Mouse (Mus musculus): ENCODE results near the gene Ttc25. TPM values are rescaled to one million over a fixed set of nuclear protein-coding genes. Genes with fewer than 3 reads are reported as not detected.
A peak's percentile ranks its signal among the peaks of the same experiment; 100 is the strongest.

Ttc25 gene
- total and polyA plus RNA-seq, 2 experiments from 2014 or later = 0.33 to 0.96 TPM

DNA sequence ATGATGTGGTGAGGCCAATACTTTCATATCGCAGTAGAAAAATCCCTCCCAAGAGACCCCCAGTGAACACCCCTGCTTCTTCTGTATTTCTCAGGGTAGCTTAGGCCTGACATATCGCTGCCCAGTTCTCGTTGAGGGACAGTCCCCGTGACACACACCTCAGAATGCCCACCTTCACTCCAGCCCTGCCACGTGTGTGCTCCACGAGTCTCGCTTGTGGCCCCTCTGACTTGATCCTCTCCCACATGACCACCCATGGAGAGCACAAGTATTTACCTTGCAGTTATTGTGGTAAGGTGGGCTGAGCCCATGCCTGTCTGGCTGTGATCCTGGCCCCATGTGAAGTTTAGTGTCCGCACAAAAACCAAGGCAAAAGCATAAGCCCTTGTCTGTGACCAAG, 23.3 kb downstream of the Ttc25 start:
- Histone ChIP-seq H3K9ac (replicated peaks; ENCODE audit: low read length, poor library complexity, severe bottlenecking) (no peak overlapping the region), H3K4me1 (ENCODE audit: insufficient read depth, low read length) (no peaks in the 10 kb centered on the region), H3K4me2 (ENCODE audit: low read depth, low read length, poor library complexity, severe bottlenecking) (no peak overlapping the region), H3K9me3 (ENCODE audit: low read length) (no peaks in the 10 kb centered on the region), H3K36me3 (ENCODE audit: insufficient read depth, low read length) (no peaks in the 10 kb centered on the region), H3K27me3 (ENCODE audit: insufficient read depth, low read length) (no peaks in the 10 kb centered on the region), H3K27ac (ENCODE audit: low read depth, low read length) (no peak overlapping the region), H3K4me3 (ENCODE audit: low read depth, low read length) (no peak overlapping the region)
- DNase-seq (ENCODE audit: low spot score) (no peak), ATAC-seq (ENCODE audit: low FRiP score) (no peak)
- WGBS = 82% methylated on average over 8 of the region's 8 CpGs
- no peak for TF ChIP-seq CTCF (IDR thresholded peaks at IDR 0.05)

DNA sequence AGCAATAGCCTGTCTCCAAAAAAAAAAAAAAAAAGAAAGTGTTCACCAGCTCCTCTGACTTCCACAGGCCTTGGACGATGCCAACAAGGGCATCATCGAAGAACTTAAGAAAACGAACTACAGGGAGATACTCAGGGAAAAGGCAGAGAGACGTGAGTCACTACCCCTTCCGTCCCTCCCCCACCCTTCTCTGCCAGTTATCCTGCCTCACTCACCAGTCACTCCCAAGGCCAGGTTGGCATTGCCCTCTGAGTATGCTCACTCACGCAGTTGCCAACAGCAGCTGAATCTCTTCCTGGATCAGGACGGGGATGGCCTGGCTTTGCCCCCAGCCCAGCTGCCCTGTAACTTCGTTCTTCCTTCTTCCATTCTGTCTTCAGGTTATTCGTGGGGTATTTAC, 24.4 kb downstream of the Ttc25 start:
- no peak for DNase-seq (ENCODE audit: low spot score)
- WGBS = 65% methylated on average over 9 of the region's 9 CpGs

DNA sequence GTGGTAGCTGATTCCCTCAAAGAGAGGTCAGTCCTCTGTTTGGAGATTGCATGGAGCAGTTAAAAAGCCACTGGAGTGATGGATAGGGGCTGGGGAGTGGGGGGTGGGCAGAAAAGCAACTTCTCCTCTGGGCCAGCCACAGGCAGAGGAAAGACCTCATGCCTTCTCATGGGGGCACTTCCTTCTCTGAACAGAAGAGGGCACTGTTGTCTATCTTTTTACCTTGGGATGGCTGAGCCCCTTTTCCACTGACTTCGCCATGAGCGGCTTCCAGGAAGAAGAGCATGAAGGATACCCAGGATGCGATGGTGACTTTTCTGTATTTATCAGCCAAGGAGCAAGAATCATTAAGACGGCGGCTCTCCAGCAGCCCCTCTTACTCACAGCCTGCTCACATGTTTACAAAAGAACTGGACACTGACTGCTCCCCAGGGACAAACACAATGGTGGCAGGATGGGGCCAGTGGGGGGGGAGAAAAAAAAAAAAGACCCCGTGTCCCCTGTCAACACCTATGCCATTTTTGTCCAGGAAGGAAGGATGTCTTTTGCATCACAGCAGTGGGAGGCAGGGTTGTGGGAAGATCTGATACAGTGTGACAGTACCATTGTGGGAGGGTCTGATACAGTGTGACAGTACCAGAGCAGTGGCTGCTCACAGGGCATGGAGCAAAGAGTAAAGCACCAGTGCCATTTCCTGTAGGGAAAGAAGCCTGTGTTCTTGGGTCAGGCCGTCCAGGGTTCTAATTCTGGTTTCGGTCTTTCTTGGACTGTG, 25.2 kb downstream of the Ttc25 start:
- DNase-seq (ENCODE audit: low spot score) (peak; percentile 86), ATAC-seq (ENCODE audit: low FRiP score) (peak; percentile 53; the same call in 1 of the 2 replicates)
- H3K27ac ChIP-seq (ENCODE audit: low read depth, low read length) = no peak overlapping the region; the same call in 1 of the 2 replicates
- 10% methylated on average over 8 of the region's 8 CpGs for WGBS
- no peaks in the 10 kb centered on the region for H3K9me3 ChIP-seq (ENCODE audit: low read length)
- H3K4me3 ChIP-seq (ENCODE audit: low read depth, low read length) = peak overlapping the region; percentile 8; the same call in 1 of the 2 replicates
- peak; percentile 91 for TF ChIP-seq CTCF (IDR thresholded peaks at IDR 0.05)
- peaks cover 5% of the 10 kb centered on the region for H3K4me1 ChIP-seq (ENCODE audit: insufficient read depth, low read length)
- H3K36me3 ChIP-seq (ENCODE audit: insufficient read depth, low read length) = no peaks in the 10 kb centered on the region
- 0 out of 2 replicates have a peak overlapping the region, but pooled peaks have one; percentile 19 for H3K9ac ChIP-seq (replicated peaks; ENCODE audit: low read length, poor library complexity, severe bottlenecking)
- H3K27me3 ChIP-seq (ENCODE audit: insufficient read depth, low read length) = no peaks in the 10 kb centered on the region
- peak overlapping the region; percentile 39 for H3K4me2 ChIP-seq (ENCODE audit: low read depth, low read length, poor library complexity, severe bottlenecking)

More for the DNA sequence above, 24.4 kb downstream of the Ttc25 start:
- TF ChIP-seq CTCF (IDR thresholded peaks at IDR 0.05) = no peak
- Histone ChIP-seq H3K27ac (ENCODE audit: low read depth, low read length) (no peak overlapping the region), H3K9me3 (ENCODE audit: low read length) (no peaks in the 10 kb centered on the region), H3K4me3 (ENCODE audit: low read depth, low read length) (no peak overlapping the region), H3K36me3 (ENCODE audit: insufficient read depth, low read length) (no peaks in the 10 kb centered on the region), H3K4me1 (ENCODE audit: insufficient read depth, low read length) (no peaks in the 10 kb centered on the region), H3K4me2 (ENCODE audit: low read depth, low read length, poor library complexity, severe bottlenecking) (no peak overlapping the region), H3K9ac (replicated peaks; ENCODE audit: low read length, poor library complexity, severe bottlenecking) (no peak overlapping the region), H3K27me3 (ENCODE audit: insufficient read depth, low read length) (no peaks in the 10 kb centered on the region)
- no peak for ATAC-seq (ENCODE audit: low FRiP score)

DNA sequence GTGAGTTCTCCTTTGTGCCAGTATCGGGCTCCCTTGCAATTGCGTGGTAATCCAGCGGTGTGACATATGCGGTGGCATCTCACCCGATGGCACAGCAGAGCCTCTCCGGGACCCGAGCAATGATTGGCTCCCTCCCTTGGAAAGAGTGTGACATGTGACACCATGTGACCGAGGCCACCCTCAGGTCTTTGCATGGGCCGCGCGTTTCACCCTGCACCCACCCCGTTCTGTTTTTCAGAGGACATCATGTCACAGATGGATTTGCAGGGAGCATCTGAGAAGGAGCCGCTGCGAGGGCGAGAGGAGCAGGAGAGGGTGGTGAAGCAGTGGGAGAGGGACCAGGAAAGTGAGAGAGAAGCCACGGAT, 25.8 kb downstream of the Ttc25 start:
- no peaks in the 10 kb centered on the region for H3K27me3 ChIP-seq (ENCODE audit: insufficient read depth, low read length)
- H3K4me3 ChIP-seq (ENCODE audit: low read depth, low read length) = peak overlapping the region; percentile 8; the same call in 1 of the 2 replicates
- WGBS = 8% methylated on average over 16 of the region's 16 CpGs
- TF ChIP-seq CTCF (IDR thresholded peaks at IDR 0.05) = no peak
- H3K4me1 ChIP-seq (ENCODE audit: insufficient read depth, low read length) = peaks cover 6% of the 10 kb centered on the region
- no peak for DNase-seq (ENCODE audit: low spot score)
- H3K9ac ChIP-seq (replicated peaks; ENCODE audit: low read length, poor library complexity, severe bottlenecking) = 0 out of 2 replicates have a peak overlapping the region, but pooled peaks have one; percentile 1
- H3K9me3 ChIP-seq (ENCODE audit: low read length) = no peaks in the 10 kb centered on the region
- peak; percentile 48; the same call in 1 of the 2 replicates for ATAC-seq (ENCODE audit: low FRiP score)
- no peak overlapping the region; the same call in 1 of the 2 replicates for H3K27ac ChIP-seq (ENCODE audit: low read depth, low read length)
- no peaks in the 10 kb centered on the region for H3K36me3 ChIP-seq (ENCODE audit: insufficient read depth, low read length)
- peak overlapping the region; percentile 39 for H3K4me2 ChIP-seq (ENCODE audit: low read depth, low read length, poor library complexity, severe bottlenecking)

DNA sequence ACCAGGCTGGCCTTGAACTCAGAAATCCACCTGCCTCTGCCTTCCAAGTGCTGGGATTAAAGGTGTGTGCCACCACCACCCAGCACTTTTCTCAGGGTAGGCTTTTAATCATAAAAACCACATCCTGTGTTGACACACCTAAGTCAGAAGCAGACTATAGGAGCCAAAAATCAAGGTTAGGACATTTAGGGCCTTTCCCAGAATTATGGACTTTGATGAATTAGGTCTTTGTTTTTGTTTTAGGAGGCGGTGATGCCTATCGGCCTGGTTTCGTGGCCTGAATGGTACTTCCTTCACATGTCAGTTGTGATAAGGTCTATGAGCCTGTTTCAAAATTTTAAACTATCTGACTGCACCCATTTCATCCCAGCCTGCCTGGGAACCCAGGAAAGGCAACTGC, 28.8 kb downstream of the Ttc25 start:
- WGBS = 96% methylated on average over 3 of the region's 3 CpGs
- DNase-seq (ENCODE audit: low spot score) (no peak), ATAC-seq (ENCODE audit: low FRiP score) (no peak)
- H3K4me2 ChIP-seq (ENCODE audit: low read depth, low read length, poor library complexity, severe bottlenecking) = peak overlapping the region; percentile 82
- H3K4me3 ChIP-seq (ENCODE audit: low read depth, low read length) = peak overlapping the region; percentile 60; the same call in 1 of the 2 replicates
- TF ChIP-seq CTCF (IDR thresholded peaks at IDR 0.05) = no peak
- H3K27ac ChIP-seq (ENCODE audit: low read depth, low read length) = no peak overlapping the region
- H3K9ac ChIP-seq (replicated peaks; ENCODE audit: low read length, poor library complexity, severe bottlenecking) = no peak overlapping the region
- H3K9me3 ChIP-seq (ENCODE audit: low read length) = no peaks in the 10 kb centered on the region
- peaks cover 6% of the 10 kb centered on the region for H3K4me1 ChIP-seq (ENCODE audit: insufficient read depth, low read length)
- no peaks in the 10 kb centered on the region for H3K27me3 ChIP-seq (ENCODE audit: insufficient read depth, low read length)
- H3K36me3 ChIP-seq (ENCODE audit: insufficient read depth, low read length) = peaks cover 6% of the 10 kb centered on the region; the same call in 1 of the 2 replicates

Data from midbrain, postnatal 0 days (tissue).